Mouse (Mus musculus) lung, postnatal 0 days (tissue): Measurements from ENCODE around the gene Hsd17b11. TPM values are rescaled to one million over a fixed set of nuclear protein-coding genes. Genes with fewer than 3 reads are reported as not detected.

Experiments used
- ATAC-seq: fragments of 200-750 bp; cut with Nextera tagmentation; 2 replicates; pipeline ENCODE4 v1.8.0; 2017; ENCODE audit warnings: moderate library complexity
- DNase-seq: peaks from one replicate; pipeline ENCODE4 v3.0.0-alpha.2; 2016; ENCODE audit warnings: low spot score
- H3K27ac ChIP-seq: fragments of 300-500 bp; sonication (generic); 2 replicates; pipeline ENCODE4 v1.5.1; 2014; ENCODE audit warnings: antibody characterized with exemption, mild to moderate bottlenecking, low read length, mixed read lengths
- H3K27me3 ChIP-seq: fragments of 300-500 bp; sonication (generic); replicated peaks from 2 replicates; pipeline ENCODE4 v1.6.1; 2014; ENCODE audit warnings: low read length, mixed read lengths; ENCODE audit not compliant: insufficient read depth
- H3K36me3 ChIP-seq: fragments of 300-500 bp; sonication (generic); 2 replicates; pipeline ENCODE4 v1.6.1; 2014; ENCODE audit warnings: low read length, mixed read lengths; ENCODE audit not compliant: insufficient read depth
- H3K4me1 ChIP-seq: fragments of 300-500 bp; sonication (generic); 2 replicates; pipeline ENCODE4 v1.6.1; 2014; ENCODE audit warnings: antibody characterized with exemption, low read depth, low read length, mixed read lengths; ENCODE audit not compliant: insufficient read depth
- H3K4me2 ChIP-seq: fragments of 300-500 bp; sonication (generic); replicated peaks from 2 replicates; pipeline ENCODE4 v1.6.1; 2014; ENCODE audit warnings: low read depth, mild to moderate bottlenecking, low read length, moderate library complexity, mixed read lengths
- H3K4me3 ChIP-seq: fragments of 300-500 bp; sonication (generic); 2 replicates; pipeline ENCODE4 v1.5.1; 2014; ENCODE audit warnings: low read depth, low read length
- H3K9ac ChIP-seq: fragments of 300-500 bp; sonication (generic); replicated peaks from 2 replicates; pipeline ENCODE4 v1.6.1; 2014; ENCODE audit warnings: low read depth, mild to moderate bottlenecking
- H3K9me3 ChIP-seq: fragments of 300-500 bp; sonication (generic); 2 replicates; pipeline ENCODE4 v1.6.1; 2016; ENCODE audit warnings: low read length, mixed read lengths
- CTCF ChIP-seq: IDR thresholded peaks from 2 replicates; pipeline ENCODE4 v1.5.1; 2016; ENCODE audit warnings: antibody characterized with exemption, mild to moderate bottlenecking
- EP300 ChIP-seq: IDR thresholded peaks from 2 replicates; pipeline ENCODE4 v1.6.1; 2016; ENCODE audit warnings: antibody characterized with exemption, mild to moderate bottlenecking, control low read depth
- WGBS: fragments of 180-500 bp; shearing (Covaris S2); extraction: QIAGEN DNeasy Blood & Tissue Kit; methylation state at CpG from one replicate; pipeline ENCODE4 v1.1.7; 2014; 5-methylcytosine and 5-hydroxymethylcytosine counted together
- polyA plus RNA-seq: library from polyadenylated mRNA; unstranded; fragments of >200 nt; fragmentation: Nextera tagmentation; extraction: Ambion mirVana; gene quantifications from 2 replicates; pipeline ENCODE4 v1.2.1, GENCODE M21; 2015

Gene Hsd17b11
- 15.9 and 17.8 TPM in 2 replicates for polyA plus RNA-seq

DNA sequence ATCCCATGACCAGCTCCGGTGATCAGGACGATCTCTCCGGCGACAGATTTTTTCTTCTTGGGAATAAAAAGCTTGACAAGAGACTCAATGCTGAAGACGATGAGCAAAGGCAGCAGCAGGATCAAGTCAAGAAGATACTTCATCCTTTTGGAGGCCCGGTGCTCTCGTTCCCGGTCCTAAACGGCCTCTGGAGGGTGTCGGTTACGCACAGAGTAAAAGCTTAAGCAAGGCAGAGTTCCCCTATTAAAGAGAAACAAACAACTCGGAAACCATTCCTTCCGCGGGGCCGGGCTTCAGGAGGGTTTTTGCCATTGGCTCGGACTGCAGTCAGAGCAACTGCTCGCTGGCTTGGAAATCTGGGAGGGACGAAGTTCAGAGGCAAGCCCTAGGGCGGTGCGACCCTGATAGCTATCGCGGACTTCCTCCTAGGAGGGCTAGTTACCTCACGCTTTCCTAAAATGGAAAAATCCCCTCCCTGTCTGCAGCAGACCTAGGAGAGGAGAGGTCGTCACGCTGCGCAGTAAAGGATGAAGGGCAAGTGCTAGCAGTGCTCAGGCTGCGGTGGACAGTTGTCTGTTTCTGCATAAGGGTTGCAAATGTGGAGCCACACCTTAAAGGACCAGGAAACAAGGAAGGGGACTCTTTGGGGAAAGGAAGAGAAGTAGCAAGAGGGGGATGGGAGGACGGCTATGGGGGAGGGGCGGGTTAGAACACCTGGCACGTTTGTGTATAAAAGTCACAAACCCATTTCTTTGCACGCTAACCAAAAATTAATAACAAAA is at the start of gene Hsd17b11:
TSS of gene Hsd17b11 (minus strand) at position 323 of the 782 bp plus-strand sequence.
- 0 out of 2 replicates have a peak, but pooled peaks cover 14% of the 10 kb centered on the region for H3K36me3 ChIP-seq
- ATAC-seq (peak; percentile 96), DNase-seq (peak; percentile 96)
- peak within 1 kb of the TSS; percentile 68 for H3K4me2 ChIP-seq
- H3K9me3 ChIP-seq: no peaks in the 10 kb centered on the region
- under 1% methylated on average over 31 of the region's 31 CpGs for WGBS
- no peaks in the 10 kb centered on the region for H3K27me3 ChIP-seq
- H3K4me1 ChIP-seq: peaks cover 19% of the 10 kb centered on the region; the same call in 1 of the 2 replicates
- H3K9ac ChIP-seq: peak within 1 kb of the TSS; percentile 79
- TF ChIP-seq CTCF (no peak), EP300 (peak; percentile 59; the same call in 1 of the 2 replicates)
- H3K4me3 ChIP-seq: peak within 1 kb of the TSS; percentile 63
- H3K27ac ChIP-seq: peak within 1 kb of the TSS; percentile 97

- no peak overlapping the region for H3K27ac ChIP-seq
- peaks cover 3% of the 10 kb centered on the region; the same call in 1 of the 2 replicates for H3K4me1 ChIP-seq
- no peaks in the 10 kb centered on the region for H3K36me3 ChIP-seq
- no peaks in the 10 kb centered on the region for H3K9me3 ChIP-seq
- no peaks in the 10 kb centered on the region for H3K27me3 ChIP-seq
- 74% methylated on average over 4 of the region's 4 CpGs for WGBS
- DNase-seq: no peak
- no peak overlapping the region for H3K4me2 ChIP-seq
- H3K9ac ChIP-seq: no peak overlapping the region
- no peak overlapping the region for H3K4me3 ChIP-seq
- ATAC-seq: no peak
- no peak for TF ChIP-seq CTCF
Observed at GRCm38 (mm10) chr5:104071048-104071447, 49.3 kb upstream of the Hsd17b11 start.

GRCm38 (mm10) chr5:104068751-104069150 is 47.0 kb upstream of the Hsd17b11 start:
- Histone ChIP-seq H3K27me3 (no peaks in the 10 kb centered on the region), H3K9me3 (no peaks in the 10 kb centered on the region), H3K36me3 (0 out of 2 replicates have a peak, but pooled peaks cover 9% of the 10 kb centered on the region), H3K4me3 (no peak overlapping the region), H3K4me2 (no peak overlapping the region), H3K27ac (no peak overlapping the region), H3K9ac (no peak overlapping the region), H3K4me1 (no peaks in the 10 kb centered on the region)
- ATAC-seq (no peak), DNase-seq (no peak)
- 83% methylated on average over 6 of the region's 7 CpGs for WGBS
- TF ChIP-seq EP300 (no peak), CTCF (peak; percentile 69)

DNA sequence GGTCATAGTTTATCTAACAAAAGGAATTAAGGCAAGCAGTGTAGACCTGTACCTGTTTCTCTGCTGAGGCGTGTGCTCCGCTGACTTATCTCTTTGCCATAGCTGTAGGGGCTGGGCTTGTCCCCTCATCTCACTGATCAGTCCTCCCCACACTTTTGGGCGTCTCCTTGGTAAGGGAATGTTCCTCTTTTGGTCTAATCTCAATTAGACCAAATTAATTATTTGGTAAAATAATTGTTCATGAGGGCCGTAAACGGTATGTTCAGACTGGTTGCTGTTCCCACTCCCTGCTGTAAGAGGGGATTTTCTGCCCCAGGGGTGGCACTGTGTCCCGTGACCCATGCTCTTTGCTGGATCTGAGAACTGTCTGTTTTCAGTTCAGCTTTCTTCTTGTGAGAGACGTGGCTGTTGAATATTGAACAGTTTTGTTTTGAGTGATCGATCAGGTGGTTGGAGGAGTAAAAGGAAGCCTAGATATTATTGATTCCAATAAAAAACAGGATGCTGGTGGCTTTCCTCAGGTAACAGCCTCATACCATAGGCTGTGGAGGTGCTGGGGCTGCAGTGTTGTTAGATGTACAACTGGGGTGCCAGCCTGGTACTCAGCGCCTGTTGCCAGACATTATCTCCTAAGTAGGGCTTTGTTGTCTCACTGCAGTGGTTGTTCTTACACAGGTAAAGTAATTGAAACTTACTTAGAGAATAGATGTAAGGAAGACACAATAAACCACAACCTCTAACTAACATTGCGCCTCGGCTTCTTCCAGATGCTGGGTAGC is 41.2 kb upstream of the Hsd17b11 start:
- H3K36me3 ChIP-seq: peaks cover 25% of the 10 kb centered on the region
- no peaks in the 10 kb centered on the region for H3K9me3 ChIP-seq

DNA sequence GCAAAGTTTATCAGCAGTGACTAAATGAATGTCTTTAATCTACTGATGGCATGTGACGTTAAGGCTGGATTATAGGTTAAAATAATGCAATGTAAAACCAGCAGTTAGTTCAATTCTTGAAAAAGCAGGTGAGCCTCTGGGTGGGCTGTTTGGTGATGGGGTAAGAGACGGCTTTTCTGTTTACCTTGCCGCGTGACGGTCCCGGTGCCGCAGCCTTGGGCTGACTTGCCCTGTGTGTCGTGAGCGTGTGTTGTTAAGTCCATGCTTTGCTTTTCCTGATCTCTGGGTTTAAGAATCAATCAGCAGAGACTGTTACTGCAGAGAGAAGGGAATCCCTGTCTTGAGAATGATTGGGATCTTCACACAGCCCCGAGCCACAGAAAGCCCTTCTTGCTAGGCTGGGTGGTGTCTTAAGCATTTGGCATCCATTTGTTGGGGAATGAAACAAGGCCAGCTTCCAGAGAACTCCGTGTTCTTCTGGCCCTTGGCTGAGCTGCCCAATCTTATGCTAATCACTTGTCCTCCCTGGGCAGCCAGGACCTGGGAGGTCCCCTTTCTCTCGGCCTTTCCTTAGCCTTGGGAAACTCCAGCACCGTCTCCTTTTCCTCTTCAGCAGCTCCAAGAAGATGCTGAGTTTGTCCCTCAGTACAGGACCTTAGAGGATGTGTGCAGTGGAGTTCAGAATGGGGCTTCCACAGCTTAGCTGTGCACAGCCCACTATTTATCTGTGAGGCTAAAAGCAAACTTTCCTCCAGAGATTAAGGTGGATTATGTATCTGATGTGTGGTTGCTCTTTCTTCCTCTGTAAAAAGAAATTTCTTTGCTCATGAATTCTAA is 40.4 kb upstream of the Hsd17b11 start:
- no peak for TF ChIP-seq EP300
- no peak for TF ChIP-seq CTCF
- ATAC-seq (no peak), DNase-seq (no peak)
- Histone ChIP-seq H3K27me3 (no peaks in the 10 kb centered on the region), H3K27ac (no peak overlapping the region), H3K36me3 (peaks cover 25% of the 10 kb centered on the region), H3K4me3 (no peak overlapping the region), H3K4me1 (no peaks in the 10 kb centered on the region), H3K9ac (no peak overlapping the region), H3K4me2 (no peak overlapping the region), H3K9me3 (no peaks in the 10 kb centered on the region)
- WGBS: 85% methylated on average over 13 of the region's 13 CpGs

More for the DNA sequence above, 41.2 kb upstream of the Hsd17b11 start:
- Histone ChIP-seq H3K4me2 (no peak overlapping the region), H3K4me3 (no peak overlapping the region), H3K4me1 (no peaks in the 10 kb centered on the region), H3K27ac (no peak overlapping the region), H3K27me3 (no peaks in the 10 kb centered on the region), H3K9ac (no peak overlapping the region)
- 91% methylated on average over 11 of the region's 11 CpGs for WGBS
- TF ChIP-seq EP300 (no peak), CTCF (no peak)
- DNase-seq (no peak), ATAC-seq (no peak)
